Mouse (Mus musculus) layer of hippocampus, adult 2 months (tissue): ENCODE measurements around the gene Tmem72. TPM values are rescaled to one million over a fixed set of nuclear protein-coding genes. Genes with fewer than 3 reads are reported as not detected.

Experiments used
- DNase-seq, 2 experiments: peaks; one replicate each; pipeline ENCODE4 v3.0.0; 2022; ENCODE audit warnings: low spot score in 2 of 2
- H3K27ac ChIP-seq: fragments of 200-600 bp; 2 replicates; pipeline ENCODE4 v1.8.1; 2022
- H3K4me3 ChIP-seq: fragments of 200-600 bp; 2 replicates; pipeline ENCODE4 v1.8.1; 2022; ENCODE audit warnings: mild to moderate bottlenecking
- CTCF ChIP-seq: fragments of 200-600 bp; conservative IDR thresholded peaks from 2 replicates; pipeline ENCODE4 v1.8.1; 2022; ENCODE audit warnings: antibody characterized with exemption, mild to moderate bottlenecking, moderate library complexity
- long read RNA-seq, 2 experiments: library from polyadenylated mRNA; stranded (forward); transcript quantifications; one replicate each; pipeline ENCODE4 v2.0.0; 2021; ENCODE audit warnings: borderline mapping rate in 2 of 2
- total RNA-seq, 2 experiments: library from RNA; stranded (reverse); gene quantifications; 2 replicates each; pipeline ENCODE4 v1.2.3; 2021

Tmem72 gene
- total RNA-seq: under 1 TPM; 0.59 to 0.82 TPM
- long read RNA-seq, experiment 1: 0 reads
- long read RNA-seq, experiment 2: 0 reads

GRCm38 (mm10) chr6:116716666-116717065, at the start of gene Tmem72:
Gene Tmem72, minus strand, starts transcription at chr6:116716913.
- Histone ChIP-seq H3K27ac (no peak within 1 kb of the TSS), H3K4me3 (no peak within 1 kb of the TSS)
- DNase-seq: no peak
- TF ChIP-seq CTCF: no peak

GRCm38 (mm10) chr6:116764524-116764923, 47.8 kb upstream of the Tmem72 start:
- Histone ChIP-seq H3K27ac (no peak overlapping the region), H3K4me3 (no peak overlapping the region)
- DNase-seq: no peak
- TF ChIP-seq CTCF: no peak

GRCm38 (mm10) chr6:116762333-116762732, 45.6 kb upstream of the Tmem72 start:
- TF ChIP-seq CTCF: no peak
- no peak overlapping the region for H3K4me3 ChIP-seq
- H3K27ac ChIP-seq: no peak overlapping the region
- no peak for DNase-seq

GRCm38 (mm10) chr6:116760181-116760580, 43.5 kb upstream of the Tmem72 start:
- no peak for TF ChIP-seq CTCF
- Histone ChIP-seq H3K27ac (no peak overlapping the region), H3K4me3 (no peak overlapping the region)
- DNase-seq: no peak

- DNase-seq: no peak
- TF ChIP-seq CTCF: no peak
- H3K4me3 ChIP-seq: no peak overlapping the region
These were observed 39.7 kb upstream of the Tmem72 start for GRCm38 (mm10) chr6:116756364-116756763.

GRCm38 (mm10) chr6:116738046-116738445, 21.3 kb upstream of the Tmem72 start:
- H3K27ac ChIP-seq: no peak overlapping the region
- H3K4me3 ChIP-seq: no peak overlapping the region
- no peak for DNase-seq
- TF ChIP-seq CTCF: no peak

More at GRCm38 (mm10) chr6:116756364-116756763, 39.7 kb upstream of the Tmem72 start:
- H3K27ac ChIP-seq: no peak overlapping the region

- no peak for DNase-seq
- Histone ChIP-seq H3K27ac (no peak overlapping the region), H3K4me3 (no peak overlapping the region)
- TF ChIP-seq CTCF: no peak
These were observed 18.6 kb upstream of the Tmem72 start for GRCm38 (mm10) chr6:116735361-116735760.

GRCm38 (mm10) chr6:116733577-116733976, 16.9 kb upstream of the Tmem72 start:
- Histone ChIP-seq H3K27ac (no peak overlapping the region), H3K4me3 (no peak overlapping the region)
- no peak for DNase-seq
- TF ChIP-seq CTCF: no peak

- no peak for DNase-seq
- no peak for TF ChIP-seq CTCF
- Histone ChIP-seq H3K27ac (no peak overlapping the region), H3K4me3 (no peak overlapping the region)
These were observed 7.9 kb upstream of the Tmem72 start for GRCm38 (mm10) chr6:116724489-116725160.

- no peak for DNase-seq
- H3K4me3 ChIP-seq: no peak overlapping the region
- H3K27ac ChIP-seq: no peak overlapping the region
- TF ChIP-seq CTCF: no peak
These were observed 2.2 kb upstream of the Tmem72 start for GRCm38 (mm10) chr6:116718920-116719319.

GRCm38 (mm10) chr6:116718361-116718760, 1.6 kb upstream of the Tmem72 start:
- no peak for DNase-seq
- H3K4me3 ChIP-seq: no peak overlapping the region
- no peak for TF ChIP-seq CTCF
- no peak overlapping the region for H3K27ac ChIP-seq

GRCm38 (mm10) chr6:116717851-116718250, 1.1 kb upstream of the Tmem72 start:
- TF ChIP-seq CTCF: no peak
- Histone ChIP-seq H3K4me3 (no peak overlapping the region), H3K27ac (no peak overlapping the region)
- DNase-seq: no peak

GRCm38 (mm10) chr6:116715166-116715565, 1.5 kb downstream of the Tmem72 start:
- no peak for TF ChIP-seq CTCF

GRCm38 (mm10) chr6:116714576-116714975, 2.1 kb downstream of the Tmem72 start:
- H3K27ac ChIP-seq: no peak overlapping the region
- DNase-seq: no peak
- H3K4me3 ChIP-seq: no peak overlapping the region
- TF ChIP-seq CTCF: no peak

More at GRCm38 (mm10) chr6:116715166-116715565, 1.5 kb downstream of the Tmem72 start:
- Histone ChIP-seq H3K27ac (no peak overlapping the region), H3K4me3 (no peak overlapping the region)
- no peak for DNase-seq
